Mouse (Mus musculus): ENCODE results near the gene Polh.

DNA sequence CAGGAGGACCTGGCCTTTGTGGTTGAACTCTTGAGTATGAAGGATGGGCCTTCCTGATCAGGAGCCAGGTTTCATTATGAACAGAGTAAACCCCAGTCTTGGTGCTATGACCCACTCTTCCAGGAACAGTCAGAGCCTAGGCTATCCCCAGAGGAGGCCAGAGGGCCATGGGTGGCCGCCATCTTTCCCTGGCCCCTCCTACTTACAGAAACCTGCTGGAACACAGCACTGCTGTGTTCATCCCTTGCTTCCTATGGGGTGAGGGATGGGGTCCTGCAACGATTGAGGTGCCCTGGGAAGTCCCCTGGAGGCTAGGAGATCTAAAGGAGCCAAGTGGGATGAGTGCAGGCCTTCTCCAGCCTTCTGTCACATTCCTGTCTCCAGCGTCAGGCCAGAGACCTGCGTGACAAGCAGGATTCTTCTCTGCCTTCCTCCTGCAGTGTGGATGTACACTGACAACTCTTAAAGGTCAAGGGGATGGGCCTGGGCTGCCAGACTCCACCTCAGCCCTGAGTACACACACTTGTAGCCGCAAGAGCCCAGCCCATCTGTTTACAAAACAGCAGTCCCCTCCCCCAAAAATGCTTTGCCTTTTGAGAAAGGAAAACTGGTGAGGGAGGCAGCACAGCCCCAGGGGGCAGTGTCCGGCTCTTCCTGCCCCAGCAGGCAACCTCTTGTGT lies 74.5 kb downstream of the Polh start:
- TF ChIP-seq CTCF (IDR thresholded peaks at IDR 0.05; ENCODE audit: extremely low read depth, insufficient read length, insufficient replicate concordance, low read depth, low read length) (no peak), POLR2A (IDR thresholded peaks at IDR 0.05; ENCODE audit: low read depth, low read length) (no peak)
